Mouse (Mus musculus) olfactory bulb, adult 2 months (tissue): Measurements from ENCODE around the gene Celf5.

Experiments used
- CTCF ChIP-seq: fragments of 200-500 bp; IDR thresholded peaks from 2 replicates; pipeline ENCODE4 v1.5.1; 2012; ENCODE audit warnings: low read depth, mild to moderate bottlenecking, low read length, moderate library complexity; ENCODE audit not compliant: insufficient read depth
- POLR2A ChIP-seq: fragments of 200-500 bp; IDR thresholded peaks from 2 replicates; pipeline ENCODE4 v1.6.1; 2012; ENCODE audit warnings: mild to moderate bottlenecking, low read depth, low read length, moderate library complexity; ENCODE audit not compliant: insufficient read depth

- no peak for TF ChIP-seq CTCF
- TF ChIP-seq POLR2A = no peak
Observed at GRCm38 (mm10) chr10:81429605-81430061, 52.9 kb downstream of the Celf5 start.
